In the genomic region with DNA sequence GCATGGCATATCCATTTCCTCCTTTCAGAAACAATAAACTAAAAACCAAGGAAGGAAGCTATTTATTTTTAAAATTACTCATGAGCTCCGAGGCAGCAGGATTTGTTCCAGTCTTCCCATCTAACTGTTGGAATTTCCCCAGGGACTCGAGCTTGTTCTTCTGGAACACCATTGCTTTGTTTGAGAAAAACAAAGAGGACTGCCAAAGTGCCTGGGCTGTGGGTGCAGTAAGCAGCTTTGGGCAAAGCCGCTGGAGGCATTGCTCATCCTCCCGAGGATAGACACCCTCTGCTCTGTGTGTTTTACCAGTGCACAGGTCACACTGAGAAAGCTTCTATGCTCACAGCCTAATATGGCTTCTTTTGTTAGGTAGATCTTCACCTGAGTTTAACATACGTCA, we compare ENCODE assay signal across 11 mouse cellular contexts. TPM values are rescaled to one million over a fixed set of nuclear protein-coding genes. Genes with fewer than 3 reads are reported as not detected.
DNase-seq lines count a peak whose midpoint lies in the region; TF ChIP-seq lines count a peak whose summit lies in the region.
"Had no signal": no experiment of that assay in that cellular context is flagged by ENCODE, and none has a peak within 500 bp of the region (broad histone marks: within the 10 kb centered on the region; RNA-seq: fewer than 3 reads in every experiment).

No protein-coding gene starts in this region.

- no peak overlapping the region for H3K4me3 ChIP-seq in lung, adult 2 months (replicated peaks; ENCODE audit: extremely low read depth, low read depth, low read length)
- H3K4me3 ChIP-seq: heart, embryonic 13.5 days had no signal

- WGBS in lung, adult 2 months: 32% methylated on average over 5 of the region's 5 CpGs

- peak; percentile 48 for DNase-seq in heart, adult 8-10 months (ENCODE audit: low spot score)
- DNase-seq in heart, postnatal 36 days: no peak
- peak; percentile 10 for DNase-seq in lung, postnatal 25 days (ENCODE audit: low spot score)
- no peak for DNase-seq in lung, adult 2 months
- peak; percentile 57 for DNase-seq in brain, adult 2 months (ENCODE audit: low read depth, low spot score)
- peak; percentile 21 to 53 for DNase-seq in kidney, postnatal 36 days
- DNase-seq in right cerebral cortex, adult 18-20 months: no peak
- DNase-seq in thymus, postnatal 36 days: no peak
- DNase-seq: cerebellum, postnatal 14 days; spleen, adult 18-20 months had no signal

- intact Hi-C loops in heart, postnatal 36 days (cut with DNase I): no loop called here

- no peak for TF ChIP-seq CTCF in lung, adult 2 months (IDR thresholded peaks at IDR 0.05; ENCODE audit: insufficient read depth, low read length)

- no peak for TF ChIP-seq POLR2A in lung, adult 2 months (IDR thresholded peaks at IDR 0.05; ENCODE audit: borderline replicate concordance, extremely low read depth, low read depth, low read length)

- no peaks in the 10 kb centered on the region for H3K4me1 ChIP-seq in lung, adult 2 months (ENCODE audit: control insufficient read depth, insufficient read depth, low read length)
- H3K4me1 ChIP-seq: heart, embryonic 13.5 days had no signal

RNA-seq across cellular contexts. Expression of a gene that starts 26.8 kb away (rescaled TPM):
- 1 to 10 TPM; 5.6 to 9.5 (median 8.6) TPM for total RNA-seq in heart, adult 8-10 months (2022)
- total RNA-seq in heart, postnatal 36 days (2021): 1 to 10 TPM; 7.7 to 8.5 TPM
- 22.3 and 42.2 TPM in 2 replicates for polyA plus RNA-seq in lung, adult 2 months (2012; rRNA removed)

Comparison
In these comparisons a context has a peak if more than half of its experiments do, and no peak if none do; other contexts are left out.
1. DNase-seq: peak in heart, adult 8-10 months (single experiment), lung, postnatal 25 days (single experiment), brain, adult 2 months (single experiment) and kidney, postnatal 36 days (2 of 2); none in heart, postnatal 36 days (0 of 2), lung, adult 2 months (single experiment), right cerebral cortex, adult 18-20 months (single experiment) and thymus, postnatal 36 days (0 of 2).